Mouse (Mus musculus): ENCODE data around the gene Tnk2. TPM values are rescaled to one million over a fixed set of nuclear protein-coding genes. Genes with fewer than 3 reads are reported as not detected.

The Tnk2 gene
- polyA plus RNA-seq (2015; fragmentation: Nextera tagmentation; extraction: Ambion mirVana), result 6.9 and 9.5 TPM in 2 replicates

DNA sequence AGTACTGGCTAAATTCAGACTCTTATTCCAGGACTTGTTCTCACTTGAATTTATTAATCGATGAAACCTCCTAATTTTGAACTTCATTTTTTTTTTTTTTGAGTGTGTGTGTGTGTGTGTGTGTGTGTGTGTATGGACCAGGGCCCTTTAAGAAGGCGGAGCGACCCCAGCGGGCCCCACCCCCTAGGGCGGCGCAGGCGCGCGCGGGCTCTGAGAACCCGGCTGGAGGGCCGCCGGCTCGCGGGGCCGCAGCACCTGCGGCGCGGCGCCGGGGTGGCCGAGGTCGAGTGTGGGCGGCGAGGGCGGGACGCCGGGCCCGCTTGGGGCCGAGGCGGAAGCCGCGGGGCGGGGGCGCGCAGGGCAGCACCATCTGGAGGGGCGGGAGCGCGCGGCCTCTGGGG, at the start of gene Tnk2:
Tnk2 (plus strand) TSS at position 214 of the 401 bp plus-strand sequence.
- H3K4me1 ChIP-seq (replicated peaks), result peaks cover 30% of the 10 kb centered on the region
- H3K27ac ChIP-seq, result peak within 1 kb of the TSS; percentile 76
- peak within 1 kb of the TSS; percentile 84 for H3K4me3 ChIP-seq
- H3K4me2 ChIP-seq, result peak within 1 kb of the TSS; percentile 97
- peak within 1 kb of the TSS; percentile 93 for H3K9ac ChIP-seq
- no peaks in the 10 kb centered on the region for H3K36me3 ChIP-seq
- H3K27me3 ChIP-seq, result no peaks in the 10 kb centered on the region
- no peaks in the 10 kb centered on the region for H3K9me3 ChIP-seq (replicated peaks)
- WGBS, result 0% methylated on average over 23 of the region's 40 CpGs
- ATAC-seq (replicated peaks; ENCODE audit: insufficient number of reproducible peaks, insufficient read depth, low FRiP score, low read depth), result peak; percentile 88

DNA sequence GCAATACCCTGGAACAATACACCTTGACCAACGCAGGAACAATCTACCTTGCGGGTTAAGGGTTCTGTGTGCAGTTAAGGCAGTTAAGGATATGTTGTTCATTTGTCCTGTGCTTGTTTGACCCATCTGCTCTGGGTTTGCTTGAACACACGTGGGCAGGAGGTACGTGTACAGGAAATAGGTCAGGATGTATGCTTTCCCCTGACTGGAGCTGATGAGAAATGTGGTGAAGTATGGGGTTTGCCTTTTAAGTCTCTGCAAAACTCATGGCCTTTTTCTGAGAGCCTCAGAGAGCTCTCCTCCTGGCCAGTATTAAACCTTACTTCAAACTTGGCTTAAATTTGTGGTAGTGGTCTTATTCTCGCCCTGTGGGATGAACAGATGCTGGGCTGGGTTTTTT, 49.8 kb upstream of the Tnk2 start:
- Histone ChIP-seq H3K4me2 (no peak overlapping the region), H3K4me1 (replicated peaks) (peaks cover 5% of the 10 kb centered on the region), H3K27ac (no peak overlapping the region), H3K4me3 (no peak overlapping the region), H3K36me3 (no peaks in the 10 kb centered on the region), H3K9ac (no peak overlapping the region), H3K27me3 (no peaks in the 10 kb centered on the region), H3K9me3 (replicated peaks) (no peaks in the 10 kb centered on the region)
- no peak for ATAC-seq (replicated peaks; ENCODE audit: insufficient number of reproducible peaks, insufficient read depth, low FRiP score, low read depth)
- 68% methylated on average over 5 of the region's 5 CpGs for WGBS

DNA sequence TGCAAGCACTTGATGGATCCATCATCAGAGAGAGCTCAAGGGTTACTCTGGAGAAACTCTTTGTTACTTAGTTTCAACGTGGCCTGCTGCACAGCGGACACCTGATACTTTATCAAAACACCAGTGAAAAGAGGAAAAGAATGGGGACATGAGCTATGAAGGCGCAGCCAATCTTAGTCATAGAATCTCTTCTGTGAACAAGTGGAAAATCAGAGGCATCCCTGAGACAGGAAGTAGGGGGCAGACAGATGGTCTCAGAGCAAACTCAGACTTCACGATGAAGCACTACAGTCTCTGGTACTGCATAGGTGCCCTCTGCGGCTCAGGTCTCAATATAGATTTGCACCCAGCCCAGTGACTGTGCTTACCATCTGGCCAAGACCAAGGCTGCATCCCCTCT, 49.0 kb upstream of the Tnk2 start:
- Histone ChIP-seq H3K4me1 (replicated peaks) (peaks cover 5% of the 10 kb centered on the region), H3K4me2 (no peak overlapping the region), H3K27me3 (no peaks in the 10 kb centered on the region), H3K4me3 (no peak overlapping the region), H3K27ac (no peak overlapping the region), H3K9ac (no peak overlapping the region), H3K9me3 (replicated peaks) (no peaks in the 10 kb centered on the region), H3K36me3 (no peaks in the 10 kb centered on the region)
- 60% methylated on average over 5 of the region's 5 CpGs for WGBS
- ATAC-seq (replicated peaks; ENCODE audit: insufficient number of reproducible peaks, insufficient read depth, low FRiP score, low read depth), result no peak

DNA sequence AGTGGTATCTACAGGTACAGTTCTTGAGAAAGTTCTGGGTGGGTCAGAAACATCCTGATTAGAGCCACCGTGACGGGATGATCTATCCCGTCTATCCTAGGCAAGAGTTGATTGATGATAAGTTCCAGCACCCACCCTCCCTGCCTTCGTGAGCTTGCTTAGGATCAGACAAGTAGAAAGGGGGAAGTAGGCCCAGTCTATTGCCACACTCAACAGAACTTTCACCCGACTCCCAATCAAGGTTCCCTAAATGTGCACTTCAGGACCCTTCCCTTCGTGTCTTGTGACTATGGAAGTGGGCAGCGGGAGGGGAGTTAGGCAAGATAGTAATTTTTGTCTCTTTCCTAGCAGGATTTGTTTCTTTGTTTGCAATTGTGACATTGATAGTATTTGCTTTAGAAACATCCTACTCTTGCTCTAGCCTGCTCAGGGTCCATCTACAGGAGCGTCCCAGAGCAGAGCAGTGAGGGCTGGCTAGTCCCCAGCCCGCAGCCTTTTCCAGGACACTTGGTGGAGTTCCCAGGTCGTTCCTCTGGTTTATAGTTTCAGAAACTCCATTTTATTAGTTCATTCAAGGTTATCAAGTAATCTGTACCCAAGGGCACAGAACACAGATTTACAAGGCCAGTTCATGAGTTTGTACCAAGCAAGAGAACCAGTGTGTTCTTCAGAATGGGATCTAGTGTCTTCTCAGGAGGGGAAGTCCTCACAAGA, 48.4 kb upstream of the Tnk2 start:
- no peaks in the 10 kb centered on the region for H3K36me3 ChIP-seq
- WGBS, result 83% methylated on average over 10 of the region's 10 CpGs
- no peak for ATAC-seq (replicated peaks; ENCODE audit: insufficient number of reproducible peaks, insufficient read depth, low FRiP score, low read depth)

DNA sequence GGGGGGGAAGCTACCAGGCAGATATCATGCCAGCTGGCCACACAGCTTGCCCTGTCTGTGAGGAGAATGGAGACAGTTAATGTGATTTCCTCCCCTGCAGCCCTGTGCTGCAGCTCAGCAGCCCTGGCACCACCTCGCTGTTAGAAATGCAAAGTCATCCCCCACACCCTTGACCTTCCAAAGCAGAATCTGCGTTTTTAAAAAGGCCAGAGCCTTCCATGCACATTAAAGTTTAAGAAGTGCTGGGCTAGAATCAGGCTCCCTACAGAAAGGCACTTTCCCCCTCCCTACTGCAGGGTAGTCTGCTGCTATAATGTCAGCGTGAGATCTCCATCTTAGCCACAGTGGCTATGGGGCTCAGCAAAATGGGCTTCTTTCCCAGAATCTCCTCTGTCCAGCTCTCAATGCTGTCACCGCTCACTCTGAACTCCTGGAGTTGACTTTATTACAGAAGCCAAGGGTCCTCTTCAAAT, 45.7 kb upstream of the Tnk2 start:
- WGBS, result 18% methylated on average over 4 of the region's 4 CpGs
- no peak overlapping the region for H3K9ac ChIP-seq
- no peaks in the 10 kb centered on the region for H3K9me3 ChIP-seq (replicated peaks)
- peaks cover 5% of the 10 kb centered on the region for H3K4me1 ChIP-seq (replicated peaks)
- peak overlapping the region; percentile 19; the same call in 1 of the 2 replicates for H3K27ac ChIP-seq
- H3K36me3 ChIP-seq, result no peaks in the 10 kb centered on the region
- no peak overlapping the region for H3K4me2 ChIP-seq
- no peak for ATAC-seq (replicated peaks; ENCODE audit: insufficient number of reproducible peaks, insufficient read depth, low FRiP score, low read depth)
- H3K27me3 ChIP-seq, result no peaks in the 10 kb centered on the region
- no peak overlapping the region for H3K4me3 ChIP-seq

More for the DNA sequence above, 48.4 kb upstream of the Tnk2 start:
- Histone ChIP-seq H3K27me3 (no peaks in the 10 kb centered on the region), H3K9me3 (replicated peaks) (no peaks in the 10 kb centered on the region), H3K27ac (no peak overlapping the region), H3K4me3 (no peak overlapping the region), H3K4me2 (no peak overlapping the region), H3K4me1 (replicated peaks) (peaks cover 5% of the 10 kb centered on the region), H3K9ac (no peak overlapping the region)

DNA sequence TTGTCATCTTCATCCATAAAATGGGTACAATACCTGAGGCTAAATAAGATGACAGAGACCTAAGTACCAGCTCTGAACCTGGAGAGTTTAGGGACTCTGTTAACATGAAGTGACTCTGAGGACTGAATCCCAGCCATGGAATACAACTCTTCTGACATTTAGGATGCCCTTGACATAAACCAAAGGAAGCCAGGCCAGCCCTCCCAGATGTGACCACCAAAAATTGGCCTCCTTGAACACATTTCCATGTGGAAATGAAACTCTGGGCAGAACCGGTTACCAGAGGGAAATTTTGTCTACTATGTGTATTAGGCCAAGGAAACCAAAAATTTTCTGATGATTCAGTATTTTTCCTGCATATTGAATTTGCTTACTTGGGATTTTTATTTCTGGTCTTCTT, 44.5 kb upstream of the Tnk2 start:
- Histone ChIP-seq H3K36me3 (no peaks in the 10 kb centered on the region), H3K27ac (no peak overlapping the region), H3K9ac (no peak overlapping the region), H3K4me1 (replicated peaks) (peaks cover 5% of the 10 kb centered on the region), H3K27me3 (no peaks in the 10 kb centered on the region), H3K4me2 (no peak overlapping the region), H3K4me3 (no peak overlapping the region), H3K9me3 (replicated peaks) (no peaks in the 10 kb centered on the region)
- no peak for ATAC-seq (replicated peaks; ENCODE audit: insufficient number of reproducible peaks, insufficient read depth, low FRiP score, low read depth)
- 86% methylated on average over 1 of the region's 1 CpGs for WGBS

DNA sequence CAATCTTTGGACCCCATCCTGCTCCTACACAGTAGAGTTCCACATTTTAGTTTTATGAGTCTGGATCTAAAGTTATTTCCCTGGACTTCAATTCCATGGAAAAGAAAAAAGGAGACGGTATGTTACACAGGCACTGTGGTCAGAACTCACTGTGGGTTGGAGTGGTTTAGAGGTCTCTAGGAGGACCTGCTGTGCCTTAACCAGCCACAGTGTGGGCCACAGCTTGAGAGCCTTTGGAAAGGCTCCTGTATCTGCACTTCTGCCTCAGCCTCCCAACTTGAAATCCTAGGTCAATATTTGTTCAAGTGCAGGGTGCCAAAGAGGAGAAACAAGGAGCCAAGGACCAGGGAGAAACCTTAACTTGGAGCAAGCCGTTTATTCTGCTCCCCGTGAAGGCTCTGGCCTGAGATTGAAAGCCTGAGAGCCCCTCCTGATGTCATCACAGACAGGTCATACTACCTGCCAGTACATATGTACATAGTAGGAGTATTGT, 41.4 kb upstream of the Tnk2 start:
- Histone ChIP-seq H3K9me3 (replicated peaks) (no peaks in the 10 kb centered on the region), H3K36me3 (no peaks in the 10 kb centered on the region)
- 69% methylated on average over 3 of the region's 3 CpGs for WGBS

DNA sequence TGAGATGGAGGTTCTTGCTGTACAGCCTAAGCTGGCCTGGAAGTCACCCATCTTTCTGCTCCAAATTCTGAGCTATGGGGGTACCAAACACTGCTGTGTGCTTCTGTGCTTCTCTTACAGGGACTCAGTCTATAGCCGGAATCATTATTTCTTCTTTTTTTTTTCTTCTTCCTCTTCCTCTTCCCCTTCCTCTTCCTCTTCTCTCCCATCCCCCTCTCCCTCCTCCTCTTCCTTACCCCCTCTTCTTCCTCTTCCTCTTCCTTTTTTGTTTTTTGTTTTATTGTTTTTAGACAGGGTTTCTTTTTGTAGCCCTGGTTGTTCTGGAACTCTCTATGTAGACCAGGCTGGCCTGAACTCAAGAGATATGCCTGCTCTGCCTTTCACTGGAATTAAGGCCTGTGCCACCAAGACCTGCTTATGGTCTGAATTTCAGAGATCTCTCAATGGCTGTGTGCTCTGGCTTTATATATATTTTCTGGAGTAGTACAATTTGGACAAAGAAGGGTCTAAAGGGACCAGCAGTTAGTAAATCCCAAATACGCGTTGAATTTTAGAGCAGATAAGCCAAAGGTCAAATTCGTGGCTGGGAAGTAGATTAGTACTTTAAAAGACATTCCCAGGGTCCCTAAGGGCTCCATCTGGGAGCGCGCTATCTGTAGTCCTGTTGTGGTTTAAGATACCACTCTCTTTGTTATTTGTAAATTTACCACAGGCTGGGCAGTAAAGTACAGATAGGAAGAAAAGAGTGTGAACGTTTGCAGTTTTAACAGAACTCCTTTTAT, 35.9 kb upstream of the Tnk2 start:
- no peaks in the 10 kb centered on the region for H3K36me3 ChIP-seq
- ATAC-seq (replicated peaks; ENCODE audit: insufficient number of reproducible peaks, insufficient read depth, low FRiP score, low read depth), result no peak
- no peaks in the 10 kb centered on the region for H3K27me3 ChIP-seq
- WGBS, result 43% methylated on average over 7 of the region's 7 CpGs
- no peaks in the 10 kb centered on the region for H3K9me3 ChIP-seq (replicated peaks)
- H3K4me3 ChIP-seq, result no peak overlapping the region
- peaks cover 15% of the 10 kb centered on the region for H3K4me1 ChIP-seq (replicated peaks)
- no peak overlapping the region for H3K9ac ChIP-seq
- H3K4me2 ChIP-seq, result peak overlapping the region; percentile 93; the same call in 1 of the 2 replicates
- peak overlapping the region; percentile 97 for H3K27ac ChIP-seq

More for the DNA sequence above, 41.4 kb upstream of the Tnk2 start:
- Histone ChIP-seq H3K4me2 (no peak overlapping the region), H3K9ac (no peak overlapping the region), H3K4me3 (no peak overlapping the region), H3K4me1 (replicated peaks) (peaks cover 5% of the 10 kb centered on the region), H3K27ac (no peak overlapping the region), H3K27me3 (no peaks in the 10 kb centered on the region)
- no peak for ATAC-seq (replicated peaks; ENCODE audit: insufficient number of reproducible peaks, insufficient read depth, low FRiP score, low read depth)

DNA sequence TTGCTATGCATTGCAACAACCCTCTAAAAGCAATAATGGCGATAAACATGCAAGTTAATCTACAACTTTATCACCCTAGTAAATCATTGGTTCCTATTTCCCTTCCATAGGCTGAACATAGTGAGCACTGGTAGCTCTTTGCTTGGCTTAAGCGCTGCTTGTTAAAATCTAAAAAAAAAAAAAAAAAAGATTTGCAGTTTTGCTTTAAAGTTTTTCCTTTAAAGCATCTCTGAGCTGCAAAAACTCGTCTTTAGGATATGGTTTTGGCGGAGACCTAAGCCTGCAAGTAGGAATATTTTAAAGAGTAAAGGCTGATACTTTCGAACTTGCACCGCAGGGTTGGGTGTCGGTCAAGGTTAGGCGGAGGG, 35.3 kb upstream of the Tnk2 start:
- Histone ChIP-seq H3K36me3 (no peaks in the 10 kb centered on the region), H3K9ac (no peak overlapping the region), H3K27ac (peak overlapping the region; percentile 97), H3K4me3 (peak overlapping the region; percentile 95), H3K4me1 (replicated peaks) (peaks cover 15% of the 10 kb centered on the region), H3K9me3 (replicated peaks) (no peaks in the 10 kb centered on the region), H3K4me2 (peak overlapping the region; percentile 93), H3K27me3 (no peaks in the 10 kb centered on the region)
- ATAC-seq (replicated peaks; ENCODE audit: insufficient number of reproducible peaks, insufficient read depth, low FRiP score, low read depth), result no peak
- WGBS, result 7% methylated on average over 8 of the region's 8 CpGs

DNA sequence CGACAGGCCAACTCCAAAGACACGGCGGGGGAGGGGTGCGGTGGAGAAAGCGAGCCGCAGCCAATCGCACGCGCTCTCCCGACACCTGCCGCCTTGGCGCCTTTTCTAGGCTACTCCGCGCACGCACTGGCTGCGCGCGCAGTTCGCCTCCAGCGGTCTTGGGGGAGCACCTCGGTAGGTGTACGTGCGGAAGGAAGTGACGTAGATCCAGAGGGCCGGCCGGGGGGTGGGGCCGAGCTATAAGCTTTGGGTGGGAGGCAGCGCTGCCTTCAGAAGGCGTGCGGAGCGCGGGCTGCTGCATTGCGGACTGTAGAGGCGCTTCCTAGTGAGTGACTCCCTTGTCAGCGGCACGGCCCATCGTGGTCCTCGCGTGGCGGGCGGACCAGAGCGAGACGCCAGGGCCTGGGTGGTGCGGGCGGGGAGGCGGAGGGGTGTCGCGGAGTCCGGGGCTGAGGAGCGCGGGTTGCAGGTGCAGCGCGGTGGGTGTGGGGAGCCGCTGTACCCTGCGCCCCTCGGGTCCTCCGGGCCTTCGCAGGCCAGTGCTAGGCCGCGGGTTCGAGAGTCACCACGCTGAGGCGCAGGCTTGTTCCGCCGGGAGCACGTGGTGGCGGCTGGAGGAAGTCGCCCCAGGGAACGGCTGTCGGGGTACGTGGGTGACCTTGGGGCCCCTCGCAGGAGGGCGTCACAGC, 34.8 kb upstream of the Tnk2 start, which contains the start of gene Tfrc:
Tfrc (plus strand) TSS at position 209 of the 689 bp plus-strand sequence.
- H3K27me3 ChIP-seq, result no peaks in the 10 kb centered on the region
- WGBS, result under 1% methylated on average over 65 of the region's 73 CpGs
- H3K4me1 ChIP-seq (replicated peaks), result peaks cover 15% of the 10 kb centered on the region
- ATAC-seq (replicated peaks; ENCODE audit: insufficient number of reproducible peaks, insufficient read depth, low FRiP score, low read depth), result peak; percentile 99
- H3K36me3 ChIP-seq, result no peaks in the 10 kb centered on the region; the same call in 1 of the 2 replicates
- H3K4me3 ChIP-seq, result peak within 1 kb of the TSS; percentile 95
- H3K4me2 ChIP-seq, result peak within 1 kb of the TSS; percentile 93
- H3K9ac ChIP-seq, result peak within 1 kb of the TSS; percentile 90
- peak within 1 kb of the TSS; percentile 97 for H3K27ac ChIP-seq
- H3K9me3 ChIP-seq (replicated peaks), result no peaks in the 10 kb centered on the region

DNA sequence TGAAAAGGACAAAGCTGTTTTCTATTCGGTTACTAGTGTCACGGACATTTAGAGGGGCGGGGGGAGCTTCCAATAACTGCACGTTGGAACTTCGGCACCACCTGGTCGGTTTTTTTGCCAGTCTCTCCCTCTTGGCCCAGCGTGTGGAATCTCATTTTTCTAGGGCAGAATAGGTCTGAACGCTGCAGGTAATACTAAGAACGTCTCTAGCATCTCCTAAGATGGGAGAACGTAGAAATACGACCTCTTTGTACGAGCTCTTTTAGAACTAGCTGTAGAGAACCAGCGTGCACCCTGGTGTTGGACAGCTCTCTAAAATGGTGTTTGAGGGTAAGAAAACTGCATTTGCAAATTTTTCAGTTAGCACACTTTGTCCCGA, 34.3 kb upstream of the Tnk2 start:
- H3K9me3 ChIP-seq (replicated peaks), result no peaks in the 10 kb centered on the region
- peak overlapping the region; percentile 97 for H3K27ac ChIP-seq
- no peak for ATAC-seq (replicated peaks; ENCODE audit: insufficient number of reproducible peaks, insufficient read depth, low FRiP score, low read depth)
- H3K9ac ChIP-seq, result peak overlapping the region; percentile 90
- H3K4me2 ChIP-seq, result peak overlapping the region; percentile 93
- no peaks in the 10 kb centered on the region for H3K27me3 ChIP-seq
- under 1% methylated on average over 14 of the region's 14 CpGs for WGBS
- H3K36me3 ChIP-seq, result peaks cover 4% of the 10 kb centered on the region
- peaks cover 15% of the 10 kb centered on the region for H3K4me1 ChIP-seq (replicated peaks)
- peak overlapping the region; percentile 95 for H3K4me3 ChIP-seq
